Mouse (Mus musculus): ENCODE measurements at regions not wholly inside any gene's neighbourhood (a gene's known extent, or its start where the extent isn't known, plus 50 kb on each side); places are given as distances from the start of the nearest gene placed in this dataset.

DNA sequence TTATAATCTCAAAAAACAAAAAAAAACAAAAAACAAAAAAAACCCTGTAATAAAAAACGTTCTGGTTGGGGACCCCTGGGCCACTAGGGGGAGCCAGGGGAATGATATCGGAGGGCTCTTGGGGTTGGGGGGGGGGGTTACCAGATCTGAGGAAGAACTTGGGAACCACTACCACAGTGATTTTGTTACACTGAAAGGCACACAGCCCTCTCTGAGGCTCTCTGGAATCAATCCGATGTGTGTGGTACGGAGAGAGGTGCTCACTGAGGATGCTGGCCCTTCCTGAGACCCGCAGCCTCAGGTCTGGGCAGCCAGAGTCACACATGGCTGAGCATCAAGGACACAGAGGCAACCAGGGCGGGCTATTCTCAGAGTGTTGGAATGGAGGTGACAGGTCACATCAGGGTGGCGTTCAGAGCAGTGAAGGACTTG, 89.9 kb upstream of the Pabpc6 start:
- peak; percentile 83 for DNase-seq (ENCODE audit: low read depth)
- TF ChIP-seq CTCF (IDR thresholded peaks at IDR 0.05; ENCODE audit: borderline replicate concordance, extremely low read depth, insufficient read depth, insufficient read length) (peak; percentile 60), POLR2A (IDR thresholded peaks at IDR 0.05; ENCODE audit: borderline replicate concordance, extremely low read depth, insufficient read depth, insufficient read length, poor library complexity, severe bottlenecking) (no peak)

DNA sequence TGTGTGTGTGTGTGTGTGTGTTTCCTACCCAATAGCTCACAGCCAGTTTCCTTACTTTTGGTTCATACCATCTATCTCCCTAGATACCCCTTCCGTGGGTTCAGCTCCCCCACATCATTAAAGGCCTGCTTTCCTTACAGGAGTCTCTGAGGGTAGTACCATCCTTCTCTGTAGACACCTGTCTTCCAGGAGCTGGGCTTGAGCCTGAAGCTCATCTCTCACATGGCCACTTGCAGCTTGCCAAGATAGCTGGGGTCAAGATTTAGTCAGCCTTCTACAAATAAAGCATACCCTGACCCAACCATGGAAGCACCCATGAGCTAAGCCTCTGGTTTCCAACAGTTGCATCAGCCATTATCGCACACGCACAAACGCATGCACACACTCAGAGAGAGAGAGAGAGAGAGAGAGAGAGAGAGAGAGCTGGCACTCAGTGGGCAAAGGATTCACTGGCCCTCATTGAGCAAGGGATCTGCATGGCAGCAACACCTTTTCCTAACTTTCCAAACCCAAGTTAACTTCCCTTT, 88.3 kb upstream of the Pabpc6 start:
- DNase-seq (ENCODE audit: low read depth), result no peak
- TF ChIP-seq POLR2A (IDR thresholded peaks at IDR 0.05; ENCODE audit: borderline replicate concordance, extremely low read depth, insufficient read depth, insufficient read length, poor library complexity, severe bottlenecking), result no peak
- TF ChIP-seq CTCF (IDR thresholded peaks at IDR 0.05; ENCODE audit: borderline replicate concordance, extremely low read depth, insufficient read depth, insufficient read length), result no peak

DNA sequence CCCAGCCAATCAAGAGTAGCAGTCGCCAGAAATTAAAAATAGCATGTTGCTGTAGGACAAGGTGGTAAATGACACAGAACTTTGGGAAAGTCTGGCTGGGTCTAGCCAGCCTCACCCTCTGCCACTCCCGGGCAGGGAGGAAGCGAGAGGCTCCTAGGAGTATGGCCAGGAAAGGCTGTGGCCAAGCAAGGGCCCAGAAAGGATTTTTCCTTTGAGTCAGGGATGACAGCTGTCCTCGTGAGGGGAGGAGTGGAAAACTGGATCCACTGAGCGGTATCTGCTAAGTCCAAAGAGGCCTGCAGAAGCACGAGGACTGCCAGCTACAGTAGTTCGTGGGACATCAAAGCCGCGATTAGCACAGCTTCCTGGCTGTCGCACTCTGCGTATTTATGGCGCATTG, 87.2 kb upstream of the Pabpc6 start:
- DNase-seq (ENCODE audit: low read depth), result peak; percentile 39
- no peak for TF ChIP-seq CTCF (IDR thresholded peaks at IDR 0.05; ENCODE audit: borderline replicate concordance, extremely low read depth, insufficient read depth, insufficient read length)
- no peak for TF ChIP-seq POLR2A (IDR thresholded peaks at IDR 0.05; ENCODE audit: borderline replicate concordance, extremely low read depth, insufficient read depth, insufficient read length, poor library complexity, severe bottlenecking)

DNA sequence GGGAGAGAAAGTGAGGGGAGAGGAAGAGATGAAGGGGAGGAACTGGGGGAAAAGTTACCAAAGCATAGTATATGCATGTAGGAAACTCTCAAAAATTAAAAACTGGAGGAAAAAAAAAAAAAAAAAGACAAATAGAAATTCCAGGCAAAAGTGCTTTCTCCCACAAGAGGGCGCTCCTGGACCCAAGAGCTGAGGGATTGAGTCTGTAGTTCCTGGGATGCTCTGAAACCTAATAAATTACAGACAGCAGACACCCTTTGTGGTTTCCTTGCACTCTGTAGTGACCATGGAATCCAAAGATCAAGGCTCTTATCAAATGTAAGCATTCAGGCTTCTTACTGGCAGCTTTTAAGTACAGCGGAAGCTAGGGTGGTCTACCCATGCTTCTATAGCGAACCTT, 86.7 kb upstream of the Pabpc6 start:
- TF ChIP-seq CTCF (IDR thresholded peaks at IDR 0.05; ENCODE audit: borderline replicate concordance, extremely low read depth, insufficient read depth, insufficient read length) (peak; percentile 74; the same call in 1 of the 2 replicates), POLR2A (IDR thresholded peaks at IDR 0.05; ENCODE audit: borderline replicate concordance, extremely low read depth, insufficient read depth, insufficient read length, poor library complexity, severe bottlenecking) (no peak)
- peak; percentile 79 for DNase-seq (ENCODE audit: low read depth)

DNA sequence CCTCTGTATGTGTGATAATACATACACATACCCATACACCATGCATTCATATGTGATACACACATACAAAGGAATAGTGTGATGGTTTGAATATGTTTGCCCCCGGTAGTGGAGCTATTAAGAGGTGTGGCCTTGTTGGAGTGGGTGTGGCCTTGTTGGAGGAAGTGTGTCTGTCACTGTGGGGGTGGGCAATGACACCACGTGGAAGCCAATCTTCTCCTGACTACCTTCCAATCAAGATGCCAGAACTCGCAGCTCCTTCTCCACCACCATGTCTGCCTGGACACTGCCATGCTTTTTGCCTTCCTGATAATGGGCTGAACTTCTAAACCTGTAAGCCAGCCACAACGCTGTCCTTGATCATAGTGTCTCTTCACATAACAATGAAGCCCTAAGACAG, 86.1 kb upstream of the Pabpc6 start:
- DNase-seq (ENCODE audit: low read depth), result no peak
- TF ChIP-seq CTCF (IDR thresholded peaks at IDR 0.05; ENCODE audit: borderline replicate concordance, extremely low read depth, insufficient read depth, insufficient read length) (no peak), POLR2A (IDR thresholded peaks at IDR 0.05; ENCODE audit: borderline replicate concordance, extremely low read depth, insufficient read depth, insufficient read length, poor library complexity, severe bottlenecking) (no peak)

DNA sequence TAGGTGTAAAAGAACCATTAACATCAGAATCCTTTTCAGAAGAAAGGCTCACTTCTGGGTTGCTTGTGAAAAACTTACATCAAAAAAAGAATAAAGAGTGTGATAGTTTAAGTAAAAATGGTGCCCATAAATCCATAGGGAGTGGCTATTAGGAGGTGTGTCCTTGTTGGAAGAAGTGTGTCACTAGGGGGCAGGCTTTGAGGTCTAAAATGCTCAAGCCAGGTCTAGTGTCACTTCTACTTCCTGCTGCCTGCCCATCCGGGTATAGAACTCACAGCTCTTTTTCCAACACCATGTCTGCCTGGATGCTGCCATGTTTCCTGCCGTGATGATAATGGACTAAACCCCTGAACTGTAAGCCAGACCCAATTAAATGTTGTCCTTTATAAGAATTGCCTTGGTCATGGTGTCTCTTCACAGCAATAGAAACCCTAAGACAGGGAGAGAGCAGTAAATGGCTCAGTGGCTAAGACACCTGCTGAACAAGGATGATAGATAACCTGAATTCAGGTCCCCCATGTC, 85.4 kb upstream of the Pabpc6 start:
- no peak for DNase-seq (ENCODE audit: low read depth)
- no peak for TF ChIP-seq CTCF (IDR thresholded peaks at IDR 0.05; ENCODE audit: borderline replicate concordance, extremely low read depth, insufficient read depth, insufficient read length)
- TF ChIP-seq POLR2A (IDR thresholded peaks at IDR 0.05; ENCODE audit: borderline replicate concordance, extremely low read depth, insufficient read depth, insufficient read length, poor library complexity, severe bottlenecking), result no peak

DNA sequence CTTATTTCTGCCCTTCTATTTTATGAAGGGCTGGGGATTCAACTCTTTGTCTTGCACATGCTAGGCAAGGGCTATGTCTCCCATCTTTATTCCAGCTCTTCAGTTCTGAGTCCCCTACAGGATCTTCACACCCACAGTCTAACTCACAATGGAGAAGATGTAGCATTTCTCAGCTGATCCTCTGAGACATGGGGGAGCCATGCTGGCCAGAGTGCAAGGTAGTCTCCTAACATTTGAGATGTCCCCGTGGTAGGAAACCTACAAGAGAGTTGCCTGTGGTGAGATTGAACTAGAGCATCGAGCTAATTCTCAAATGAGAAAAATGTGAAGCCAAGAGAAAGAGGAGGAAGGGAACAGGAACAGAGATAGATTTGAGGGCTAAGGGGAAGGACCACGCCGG, 83.3 kb upstream of the Pabpc6 start:
- TF ChIP-seq CTCF (IDR thresholded peaks at IDR 0.05; ENCODE audit: borderline replicate concordance, extremely low read depth, insufficient read depth, insufficient read length) (no peak), POLR2A (IDR thresholded peaks at IDR 0.05; ENCODE audit: borderline replicate concordance, extremely low read depth, insufficient read depth, insufficient read length, poor library complexity, severe bottlenecking) (no peak)
- DNase-seq (ENCODE audit: low read depth), result no peak

DNA sequence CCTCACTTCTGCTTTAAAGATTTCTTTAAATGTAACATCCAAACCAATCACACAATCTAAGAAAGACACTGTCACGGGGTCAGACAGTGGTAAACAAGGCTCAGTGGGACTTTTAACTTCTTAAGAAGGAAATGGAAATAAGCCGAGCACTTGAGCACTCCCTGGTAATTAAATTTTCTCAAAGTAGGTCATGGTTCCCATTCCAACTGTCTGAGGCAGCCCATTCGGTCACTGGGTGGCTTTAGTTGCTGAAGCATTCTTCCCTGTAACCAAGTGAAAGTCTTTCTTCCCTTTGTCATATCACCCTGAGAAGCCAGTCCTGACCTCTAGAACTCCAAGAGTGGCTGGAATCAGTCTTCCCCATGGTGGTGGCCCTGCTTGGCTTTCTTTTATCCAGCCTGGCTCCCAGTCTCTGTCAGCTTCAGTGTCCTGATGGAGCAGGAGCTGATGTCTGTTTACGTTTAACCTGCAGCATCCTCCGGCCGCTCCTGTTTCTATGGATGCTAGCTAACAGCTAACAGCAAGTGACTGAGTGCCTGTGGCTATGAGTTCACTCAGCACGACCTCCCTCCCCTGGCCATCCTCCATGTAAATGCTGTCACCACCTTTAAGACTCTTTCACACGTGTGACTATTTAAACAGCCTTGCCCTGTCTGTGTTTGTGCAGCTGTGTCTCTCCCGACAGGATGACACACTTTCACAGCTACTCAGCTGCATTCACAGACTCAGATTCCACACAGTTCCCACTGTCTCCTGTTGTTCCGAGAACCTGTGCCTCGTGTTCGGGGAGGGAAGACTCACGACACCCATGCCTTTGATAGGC, 82.0 kb upstream of the Pabpc6 start:
- peak; percentile 40 for DNase-seq (ENCODE audit: low read depth)
- TF ChIP-seq CTCF (IDR thresholded peaks at IDR 0.05; ENCODE audit: borderline replicate concordance, extremely low read depth, insufficient read depth, insufficient read length), result no peak
- TF ChIP-seq POLR2A (IDR thresholded peaks at IDR 0.05; ENCODE audit: borderline replicate concordance, extremely low read depth, insufficient read depth, insufficient read length, poor library complexity, severe bottlenecking), result no peak

DNA sequence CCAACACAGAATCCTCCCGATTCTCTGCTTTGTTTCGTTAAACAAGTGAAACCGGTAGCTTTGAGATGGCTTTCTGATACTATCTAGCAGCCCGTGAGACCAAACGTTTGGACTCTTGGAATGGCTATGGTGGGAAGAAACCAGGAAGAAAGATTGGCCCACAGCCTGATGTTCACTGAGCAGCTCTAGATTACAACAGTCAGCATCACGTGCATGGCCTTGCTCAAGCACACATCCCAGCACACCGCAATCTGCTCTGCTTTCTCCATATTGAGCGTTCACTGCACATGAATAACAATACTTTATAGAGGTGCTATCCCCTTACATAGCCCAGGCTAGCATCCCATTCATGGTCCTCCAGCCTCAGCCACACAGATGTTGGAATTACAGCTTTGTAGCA, 80.5 kb upstream of the Pabpc6 start:
- TF ChIP-seq CTCF (IDR thresholded peaks at IDR 0.05; ENCODE audit: borderline replicate concordance, extremely low read depth, insufficient read depth, insufficient read length), result no peak
- no peak for TF ChIP-seq POLR2A (IDR thresholded peaks at IDR 0.05; ENCODE audit: borderline replicate concordance, extremely low read depth, insufficient read depth, insufficient read length, poor library complexity, severe bottlenecking)
- DNase-seq (ENCODE audit: low read depth), result no peak

DNA sequence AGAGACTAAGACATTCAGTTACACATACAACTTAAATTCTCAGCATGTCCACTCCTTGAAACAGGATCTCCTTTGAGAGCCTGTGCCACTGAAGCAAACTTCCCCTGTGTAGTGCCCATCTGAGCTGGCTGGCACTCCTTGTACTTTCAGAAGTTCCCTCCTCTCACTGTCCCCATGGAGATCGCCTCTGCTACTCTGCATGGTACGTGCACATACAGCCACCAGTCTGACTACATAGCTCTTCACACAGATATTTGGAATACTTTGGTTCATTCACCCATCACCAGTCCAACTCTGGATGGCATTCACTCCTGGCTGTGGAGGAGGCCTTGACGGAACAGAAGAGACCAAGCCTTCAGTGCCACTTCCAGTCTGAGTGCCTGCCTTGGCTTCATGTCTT, 79.8 kb upstream of the Pabpc6 start:
- DNase-seq (ENCODE audit: low read depth), result no peak
- TF ChIP-seq POLR2A (IDR thresholded peaks at IDR 0.05; ENCODE audit: borderline replicate concordance, extremely low read depth, insufficient read depth, insufficient read length, poor library complexity, severe bottlenecking) (no peak), CTCF (IDR thresholded peaks at IDR 0.05; ENCODE audit: borderline replicate concordance, extremely low read depth, insufficient read depth, insufficient read length) (no peak)

DNA sequence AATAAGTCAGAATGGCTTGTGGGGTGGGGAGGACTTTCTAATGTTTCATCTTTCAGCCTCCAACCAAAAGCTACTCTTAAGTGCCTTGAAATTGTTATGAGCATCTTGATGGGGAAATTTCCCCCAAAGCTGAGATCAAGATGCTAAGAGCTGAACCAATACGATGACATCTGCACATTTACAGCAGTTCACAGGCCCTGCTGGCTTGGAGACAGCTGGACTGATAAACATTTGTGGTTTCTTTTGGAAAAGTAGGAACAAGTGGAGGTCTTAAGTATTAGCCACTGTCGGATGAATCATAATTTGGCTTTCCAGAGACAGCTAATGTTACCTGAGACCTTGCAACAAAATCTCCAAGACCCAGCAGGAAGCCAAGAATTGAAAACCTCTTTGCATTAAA, 78.4 kb upstream of the Pabpc6 start:
- TF ChIP-seq POLR2A (IDR thresholded peaks at IDR 0.05; ENCODE audit: borderline replicate concordance, extremely low read depth, insufficient read depth, insufficient read length, poor library complexity, severe bottlenecking) (no peak), CTCF (IDR thresholded peaks at IDR 0.05; ENCODE audit: borderline replicate concordance, extremely low read depth, insufficient read depth, insufficient read length) (no peak)
- DNase-seq (ENCODE audit: low read depth), result no peak

DNA sequence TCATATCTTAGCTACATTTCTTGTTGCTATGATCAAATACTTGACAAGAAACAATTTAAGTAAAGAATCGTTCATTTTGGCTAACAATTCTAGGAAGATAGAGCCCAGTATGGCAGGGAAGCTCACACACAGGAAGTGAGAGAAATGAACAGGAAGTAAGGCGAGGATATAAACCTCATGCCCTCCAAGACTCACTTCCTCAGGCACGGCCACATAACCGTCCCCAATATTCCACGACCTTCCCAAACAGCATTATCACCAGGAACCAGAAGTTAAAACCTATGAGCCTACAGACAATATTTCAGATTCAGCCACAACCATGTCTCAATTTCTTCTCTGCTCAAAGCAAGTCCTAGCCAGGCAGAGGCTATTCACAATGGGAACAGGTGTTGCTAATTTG, 73.8 kb upstream of the Pabpc6 start:
- no peak for DNase-seq (ENCODE audit: low read depth)
- TF ChIP-seq POLR2A (IDR thresholded peaks at IDR 0.05; ENCODE audit: borderline replicate concordance, extremely low read depth, insufficient read depth, insufficient read length, poor library complexity, severe bottlenecking) (no peak), CTCF (IDR thresholded peaks at IDR 0.05; ENCODE audit: borderline replicate concordance, extremely low read depth, insufficient read depth, insufficient read length) (no peak)
